Mouse (Mus musculus): ENCODE measurements at regions not wholly inside any gene's neighbourhood (a gene's known extent, or its start where the extent isn't known, plus 50 kb on each side); places are given as distances from the start of the nearest gene placed in this dataset.

DNA sequence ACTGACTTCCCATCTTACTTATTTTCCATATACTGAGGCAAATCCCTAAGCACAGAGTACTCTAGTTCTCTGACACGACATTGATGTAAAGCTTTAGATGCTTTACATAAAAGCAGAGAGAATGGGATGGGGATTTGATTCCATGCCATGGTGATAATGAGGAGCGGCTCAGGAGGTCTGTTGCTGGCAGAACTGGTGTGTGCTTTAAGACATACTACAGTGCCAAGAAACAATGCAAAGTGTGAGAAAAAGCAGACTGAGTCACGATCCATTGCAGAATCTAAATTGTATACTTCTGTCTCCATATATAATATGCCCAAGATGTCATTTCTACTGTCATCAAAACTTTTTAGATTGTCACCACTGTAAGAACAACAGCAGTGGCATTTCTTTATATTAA is 155.5 kb upstream of the Prkd1 start:
- TF ChIP-seq CTCF (IDR thresholded peaks at IDR 0.05; ENCODE audit: borderline replicate concordance, control insufficient read depth, extremely low read depth, insufficient read depth, low read length, poor library complexity) (no peak), POLR2A (IDR thresholded peaks at IDR 0.05; ENCODE audit: control insufficient read depth, extremely low read depth, insufficient read depth, low read length, poor library complexity) (no peak)
